Mouse (Mus musculus) large intestine, adult 2 months (tissue): ENCODE measurements around the gene Frs2. TPM values are rescaled to one million over a fixed set of nuclear protein-coding genes. Genes with fewer than 3 reads are reported as not detected.
"Not testable (repeated sequence)": the region's sequence is repeated elsewhere in the genome, so short reads cannot be mapped to it uniquely, and the experiment has no call there.

ENCODE experiments used
- DNase-seq: peaks from one replicate; pipeline ENCODE4 v3.0.0-alpha.2; 2012; ENCODE audit warnings: low read depth, low spot score
- WGBS: fragments of 180-500 bp; shearing (Covaris S2); methylation state at CpG from one replicate; pipeline ENCODE4 v1.1.7; 2018; 5-methylcytosine and 5-hydroxymethylcytosine counted together
- polyA plus RNA-seq: library from polyadenylated mRNA; depleted of rRNA; stranded (reverse); fragments of >200 nt; gene quantifications from 2 replicates; pipeline ENCODE4 v1.2.3, GENCODE M21; 2012; rRNA removed

The Frs2 gene
- polyA plus RNA-seq, 1 experiment = 5.8 TPM

- DNase-seq = no peak
- WGBS = 93% methylated on average over 4 of the region's 4 CpGs
These were observed 92.7 kb downstream of the Frs2 start for GRCm38 (mm10) chr10:117055668-117056067.

DNA sequence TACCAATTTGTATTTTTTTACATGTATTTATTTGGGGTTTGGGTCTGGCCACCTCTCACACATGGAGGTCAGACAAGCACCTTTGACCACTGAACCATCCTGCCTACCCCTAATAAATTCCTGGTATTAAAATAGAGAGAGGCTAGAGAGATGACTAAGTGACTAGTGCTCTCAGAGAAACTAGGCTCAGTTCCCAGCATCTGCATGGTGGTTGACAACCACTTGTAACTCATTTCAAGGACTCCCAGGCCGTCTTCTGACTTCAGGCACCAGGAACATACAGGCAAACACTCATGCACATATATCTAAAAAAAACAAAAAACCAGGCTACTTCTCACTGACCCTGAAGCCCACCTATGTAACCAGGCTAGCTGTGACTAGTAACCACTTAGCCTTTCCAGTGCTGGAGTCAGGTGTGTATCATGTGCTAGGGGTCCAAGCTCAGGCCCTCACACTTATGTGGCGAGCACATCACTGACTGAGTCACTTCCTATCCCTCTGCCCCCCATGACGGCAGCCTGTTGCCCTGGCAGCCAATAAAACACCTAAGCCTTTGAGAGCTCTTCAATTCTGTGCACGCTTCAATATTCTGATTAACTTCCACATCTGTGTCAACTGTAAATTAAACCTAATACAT, 98.3 kb downstream of the Frs2 start:
- no peak for DNase-seq
- 73% methylated on average over 4 of the region's 4 CpGs for WGBS

GRCm38 (mm10) chr10:117049253-117049652, 99.1 kb downstream of the Frs2 start:
- 66% methylated on average over 4 of the region's 4 CpGs for WGBS
- no peak for DNase-seq

DNA sequence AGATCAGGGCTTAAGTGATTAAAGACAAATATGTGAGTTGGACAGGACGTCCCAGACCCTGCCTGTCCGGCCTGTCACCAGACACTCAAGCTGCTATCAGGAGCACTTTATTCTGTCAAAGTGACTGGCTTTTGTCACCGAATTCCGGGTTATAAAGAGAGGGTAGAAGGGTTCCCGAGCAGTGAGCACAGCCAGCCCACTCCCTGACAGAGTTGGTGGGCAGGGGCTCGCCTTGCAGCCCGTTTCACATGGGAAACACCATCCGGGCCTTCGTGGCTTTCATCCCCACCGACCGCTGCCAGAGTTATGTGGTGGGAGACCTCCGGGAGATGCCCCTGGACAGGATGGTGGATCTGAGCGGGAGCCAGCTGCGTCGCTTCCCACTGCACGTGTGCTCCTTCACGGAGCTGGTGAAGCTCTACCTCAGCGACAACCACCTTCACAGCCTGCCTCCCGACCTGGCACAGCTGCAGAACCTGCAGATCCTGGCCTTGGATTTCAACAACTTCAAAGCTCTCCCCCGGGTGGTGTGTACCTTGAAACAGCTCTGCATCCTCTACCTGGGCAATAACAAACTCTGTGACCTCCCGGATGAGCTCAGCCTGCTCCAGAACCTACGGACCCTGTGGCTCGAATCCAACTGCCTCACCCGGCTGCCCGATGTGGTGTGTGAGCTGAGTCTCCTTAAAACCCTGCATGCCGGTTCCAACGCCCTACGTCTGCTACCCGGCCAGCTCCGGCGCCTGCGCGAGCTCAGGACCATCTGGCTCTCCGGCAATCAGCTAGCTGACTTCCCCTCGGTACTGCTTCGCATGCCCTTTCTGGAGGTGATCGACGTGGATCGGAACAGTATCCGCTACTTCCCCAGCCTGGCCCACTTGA, 102.9 kb downstream of the Frs2 start, which contains the start of gene Lrrc10:
Gene Lrrc10, plus strand, starts transcription at position 167 of the 882 bp plus-strand sequence.
- 58% methylated on average over 40 of the region's 40 CpGs for WGBS
- no peak for DNase-seq

DNA sequence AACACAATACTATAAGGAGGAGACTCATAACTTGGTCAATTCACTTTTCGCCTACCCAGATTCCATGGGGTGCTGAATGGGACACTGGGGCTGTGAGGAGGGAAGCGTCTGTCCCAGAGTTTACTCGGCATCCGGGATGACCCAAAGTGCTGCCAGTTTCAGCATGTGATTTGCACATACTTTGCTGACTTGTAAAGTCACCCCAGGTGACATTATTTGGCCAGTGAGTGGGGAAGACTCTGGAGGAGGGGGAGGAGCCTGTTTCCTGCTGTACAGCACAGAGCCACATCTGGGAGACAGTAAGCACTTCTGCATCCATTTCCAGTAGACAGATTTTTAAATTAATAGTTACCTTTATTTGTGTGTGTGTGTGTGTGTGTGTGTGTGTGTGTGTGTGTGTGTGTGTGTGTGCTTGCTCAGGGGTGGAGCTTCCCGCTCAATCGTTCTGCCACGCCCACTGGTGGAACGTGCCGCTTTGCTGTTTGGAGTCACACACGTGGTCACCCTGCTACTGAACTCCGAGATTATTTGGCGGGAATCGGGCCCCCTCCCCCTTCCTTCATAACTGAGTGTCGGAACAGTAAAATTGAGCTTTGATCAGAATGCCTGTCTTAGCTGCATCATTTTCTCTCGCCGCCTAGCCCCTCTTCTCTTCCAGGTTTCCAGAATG, 104.7 kb downstream of the Frs2 start:
- not testable (repeated sequence) for DNase-seq
- 24% methylated on average over 16 of the region's 16 CpGs for WGBS

DNA sequence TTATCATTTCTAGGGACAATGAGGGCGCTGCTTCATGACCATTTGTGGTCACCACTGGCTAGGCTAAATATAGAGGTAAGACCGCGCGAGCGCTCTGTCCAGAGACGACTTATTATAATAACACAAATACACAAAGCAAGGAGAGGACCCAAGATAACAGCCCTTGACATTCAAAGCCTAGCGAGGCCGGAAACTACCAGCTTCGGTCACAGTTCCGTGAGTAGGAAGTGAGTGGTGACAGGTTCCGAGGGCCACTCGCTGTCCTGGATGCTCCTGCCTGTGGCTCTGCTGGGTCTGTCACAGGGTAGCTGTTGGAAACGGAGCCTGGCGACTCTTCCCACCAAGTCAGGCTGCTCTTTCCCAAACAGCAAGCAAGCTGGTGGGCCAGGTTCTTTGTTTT, 106.0 kb downstream of the Frs2 start:
- no peak for DNase-seq
- 82% methylated on average over 14 of the region's 14 CpGs for WGBS

GRCm38 (mm10) chr10:117040355-117040754, 108.0 kb downstream of the Frs2 start:
- no peak for DNase-seq
- WGBS = 62% methylated on average over 6 of the region's 6 CpGs

- peak; percentile 66 for DNase-seq
- 11% methylated on average over 8 of the region's 8 CpGs for WGBS
These were observed 114.5 kb downstream of the Frs2 start for GRCm38 (mm10) chr10:117033785-117034184.

DNA sequence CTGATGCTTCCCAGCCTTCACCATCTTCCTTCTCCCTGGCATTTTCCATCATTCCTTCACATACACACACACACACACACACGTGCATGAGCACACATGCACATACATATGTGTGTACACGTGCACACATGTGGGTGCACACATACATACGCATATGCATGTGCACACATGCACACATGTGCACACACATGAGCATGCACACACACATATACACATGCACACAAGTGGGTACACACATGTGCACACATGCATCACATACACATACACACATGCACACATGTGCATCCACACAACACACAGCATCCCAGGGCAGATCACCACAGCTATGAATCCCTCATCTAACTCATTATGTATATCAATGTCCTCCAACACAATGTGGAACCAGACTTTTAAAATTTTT, 117.2 kb downstream of the Frs2 start:
- DNase-seq = no peak
- WGBS = 90% methylated on average over 3 of the region's 3 CpGs

- no peak for DNase-seq
- WGBS = 57% methylated on average over 8 of the region's 8 CpGs
These were observed 122.2 kb downstream of the Frs2 start for GRCm38 (mm10) chr10:117026176-117026575.

- not testable (repeated sequence) for DNase-seq
These were observed 122.6 kb downstream of the Frs2 start for GRCm38 (mm10) chr10:117025776-117026175.

DNA sequence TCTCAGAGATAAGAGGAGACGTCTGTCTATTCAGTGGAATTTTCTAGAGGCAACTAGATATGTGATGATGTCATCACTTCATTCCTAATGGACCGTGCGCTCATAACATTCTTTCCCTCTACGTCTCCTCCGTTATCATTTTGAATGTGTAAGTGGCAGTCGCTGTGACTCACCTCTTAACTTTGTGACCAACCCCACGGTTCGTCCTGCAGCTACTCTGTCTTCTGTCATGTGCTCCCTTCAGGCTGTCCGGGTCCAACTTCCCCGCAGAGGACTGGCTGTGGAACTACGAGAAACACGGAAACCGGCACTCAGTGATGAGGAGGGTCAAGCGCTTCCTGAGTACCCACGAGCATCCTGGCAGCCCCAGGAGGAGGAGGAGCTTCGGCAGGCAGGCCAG, 124.6 kb downstream of the Frs2 start:
- no peak for DNase-seq
- WGBS = 36% methylated on average over 16 of the region's 16 CpGs

- no peak for DNase-seq
- WGBS = 48% methylated on average over 21 of the region's 21 CpGs
These were observed 127.1 kb downstream of the Frs2 start for GRCm38 (mm10) chr10:117021020-117021754.

Other genes starting within 250 kb of the Frs2 start
- gene Rab3ip, start 197.8 kb downstream of the Frs2 start, polyA plus RNA-seq = 98.2 and 144 TPM in 2 replicates
- not detected in 2 replicates for gene Gm10271, start 175.9 kb downstream of the Frs2 start, polyA plus RNA-seq
- 0.06 TPM in 1 of 2 replicates, not detected in the other for gene Best3, start 162.2 kb downstream of the Frs2 start, polyA plus RNA-seq
- 0.07 and 0.10 TPM in 2 replicates for gene Lrrc10, start 103.2 kb downstream of the Frs2 start, polyA plus RNA-seq
- gene Cct2, start 84.7 kb downstream of the Frs2 start, polyA plus RNA-seq = 94.0 and 107 TPM in 2 replicates
- gene Yeats4, start 76.0 kb upstream of the Frs2 start, polyA plus RNA-seq = 20.5 and 22.0 TPM in 2 replicates
- gene 9530003J23Rik, start 90.2 kb upstream of the Frs2 start, polyA plus RNA-seq = not detected in 2 replicates
- gene Lyz2, start 133.8 kb upstream of the Frs2 start, polyA plus RNA-seq = 287 and 292 TPM in 2 replicates
- 6,088 and 8,337 TPM in 2 replicates for gene Lyz1, start 144.3 kb upstream of the Frs2 start, polyA plus RNA-seq
- gene Cpsf6, start 231.5 kb upstream of the Frs2 start, polyA plus RNA-seq = 21.5 and 33.3 TPM in 2 replicates